Mouse (Mus musculus) liver, embryonic 14.5 days (tissue): ENCODE data around the gene Fhdc1.

ENCODE experiments used
- CTCF ChIP-seq: IDR thresholded peaks from 2 replicates; pipeline ENCODE4 v1.5.1; 2016; ENCODE audit warnings: antibody characterized with exemption, low read depth, control low read depth
- EP300 ChIP-seq: IDR thresholded peaks from 2 replicates; pipeline ENCODE4 v1.6.1; 2016; ENCODE audit warnings: antibody characterized with exemption, low read depth

- TF ChIP-seq CTCF, result no peak
- TF ChIP-seq EP300, result no peak
These were observed 84.0 kb downstream of the Fhdc1 start for GRCm38 (mm10) chr3:84396240-84396639.
